Mouse (Mus musculus) megakaryocyte, embryonic 14.5 days (primary cell): ENCODE measurements around the gene Atp8b4. TPM values are rescaled to one million over a fixed set of nuclear protein-coding genes. Genes with fewer than 3 reads are reported as not detected.
"Not testable (repeated sequence)": the region's sequence is repeated elsewhere in the genome, so short reads cannot be mapped to it uniquely, and the experiment has no call there.

Experiments used
- H3K27me3 ChIP-seq: replicated peaks from 2 replicates; pipeline ENCODE3; 2012; ENCODE audit warnings: inconsistent platforms
- H3K36me3 ChIP-seq: replicated peaks from 2 replicates; pipeline ENCODE3; 2012; ENCODE audit warnings: low read length, inconsistent platforms, mixed read lengths
- H3K4me1 ChIP-seq: 2 replicates; pipeline ENCODE4 v1.6.1; 2012; ENCODE audit warnings: inconsistent platforms
- H3K4me3 ChIP-seq: replicated peaks from 2 replicates; pipeline ENCODE3; 2012; ENCODE audit warnings: moderate library complexity, mild to moderate bottlenecking, inconsistent platforms
- H3K9me3 ChIP-seq: 2 replicates; pipeline ENCODE4 v1.6.1; 2012; ENCODE audit warnings: inconsistent platforms
- FLI1 ChIP-seq: IDR thresholded peaks from 2 replicates; pipeline ENCODE4 v1.6.1; 2012; ENCODE audit warnings: low read length, inconsistent platforms, mixed read lengths
- GATA1 ChIP-seq: IDR thresholded peaks from 3 replicates; pipeline ENCODE4 v1.6.1; 2012; ENCODE audit warnings: mixed read lengths, low read length, inconsistent platforms, borderline replicate concordance
- polyA plus RNA-seq: library from polyadenylated mRNA; stranded (reverse); fragments of >175 nt; gene quantifications from 2 replicates; pipeline ENCODE4 v1.2.3, GENCODE M21; 2012; ENCODE audit warnings: low replicate concordance; ENCODE audit not compliant: insufficient read depth

Gene Atp8b4
- 0.38 TPM in 2 replicates for polyA plus RNA-seq

GRCm38 (mm10) chr2:126500521-126500920 lies at the start of gene Atp8b4:
Gene Atp8b4 (minus strand): TSS chr2:126500674.
- Histone ChIP-seq H3K4me1 (peaks cover 46% of the 10 kb centered on the region), H3K36me3 (no peaks in the 10 kb centered on the region), H3K27me3 (no peaks in the 10 kb centered on the region), H3K4me3 (peak within 1 kb of the TSS; percentile 75), H3K9me3 (0 out of 2 replicates have a peak, but pooled peaks cover 4% of the 10 kb centered on the region)
- TF ChIP-seq FLI1 = no peak
- TF ChIP-seq GATA1 = no peak

- Histone ChIP-seq H3K4me1 (peaks cover 47% of the 10 kb centered on the region), H3K4me3 (no peak overlapping the region), H3K27me3 (peaks cover 40% of the 10 kb centered on the region), H3K9me3 (peaks cover 8% of the 10 kb centered on the region; the same call in 1 of the 2 replicates), H3K36me3 (no peaks in the 10 kb centered on the region)
- TF ChIP-seq FLI1 (no peak), GATA1 (no peak)
Observed at GRCm38 (mm10) chr2:126549681-126550080, 49.2 kb upstream of the Atp8b4 start.

DNA sequence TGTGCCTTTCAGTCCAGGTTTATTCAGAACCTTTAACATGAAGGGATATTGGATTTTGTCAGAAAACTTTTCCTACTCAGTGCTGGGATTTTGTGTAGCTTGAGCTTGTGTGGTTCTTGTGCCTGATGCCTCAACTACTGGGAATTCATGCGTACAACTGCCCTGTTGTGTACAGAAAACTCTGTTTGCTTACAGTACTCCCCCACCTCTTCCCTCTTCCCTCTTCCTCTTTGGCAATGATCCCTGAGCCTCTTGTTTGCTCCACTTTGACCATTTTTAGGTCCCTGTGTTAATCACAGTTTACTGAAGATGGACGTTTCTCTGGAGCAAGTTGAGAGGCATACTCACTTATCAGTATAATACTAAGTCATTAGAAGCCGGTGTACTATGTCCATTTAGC lies 45.9 kb upstream of the Atp8b4 start:
- Histone ChIP-seq H3K36me3 (no peaks in the 10 kb centered on the region), H3K4me1 (peaks cover 53% of the 10 kb centered on the region), H3K4me3 (no peak overlapping the region), H3K9me3 (peaks cover 8% of the 10 kb centered on the region; the same call in 1 of the 2 replicates), H3K27me3 (peaks cover 9% of the 10 kb centered on the region)
- TF ChIP-seq GATA1 (no peak), FLI1 (no peak)

DNA sequence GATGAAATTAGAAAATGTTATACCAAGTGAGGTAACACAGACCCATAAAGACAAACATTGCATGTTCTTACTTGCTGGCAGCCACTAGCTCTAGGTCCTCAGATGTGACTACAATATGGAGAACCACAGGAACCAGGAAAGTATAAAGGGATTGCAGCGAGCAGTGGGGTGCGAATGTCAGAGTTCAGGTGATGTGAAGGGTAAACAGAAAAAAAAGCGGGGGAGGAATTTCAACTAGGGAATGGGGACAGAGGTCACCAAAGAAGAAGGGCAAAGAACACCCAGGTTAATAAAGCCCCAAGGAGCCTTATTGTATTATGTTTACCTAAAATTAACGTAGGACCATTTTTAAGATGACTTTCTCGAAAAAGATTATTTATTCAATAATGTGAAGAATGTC lies 44.8 kb upstream of the Atp8b4 start:
- Histone ChIP-seq H3K9me3 (no peaks in the 10 kb centered on the region), H3K27me3 (peaks cover 2% of the 10 kb centered on the region), H3K4me1 (peaks cover 63% of the 10 kb centered on the region), H3K4me3 (no peak overlapping the region), H3K36me3 (no peaks in the 10 kb centered on the region)
- TF ChIP-seq GATA1 (no peak), FLI1 (no peak)

DNA sequence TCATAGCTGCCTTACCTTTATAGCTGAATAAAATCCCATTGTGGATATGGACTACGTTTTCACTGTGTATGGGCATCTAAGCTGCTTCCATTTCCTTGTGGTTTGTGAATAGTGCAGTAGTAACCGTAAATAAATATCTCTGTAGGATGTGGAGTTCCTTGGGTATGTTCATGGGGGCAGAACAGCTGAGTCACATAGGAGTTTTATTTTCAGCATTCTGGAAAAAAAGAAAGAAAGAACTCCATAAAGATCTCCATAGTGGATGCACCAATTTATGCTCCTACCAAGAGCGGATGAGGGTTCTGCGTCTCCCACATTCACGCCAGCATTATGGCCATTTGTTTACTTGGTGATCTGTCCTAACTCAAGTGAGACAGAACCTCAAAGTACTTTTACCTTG lies 41.7 kb upstream of the Atp8b4 start:
- no peak for TF ChIP-seq GATA1
- H3K27me3 ChIP-seq = peaks cover 2% of the 10 kb centered on the region
- H3K36me3 ChIP-seq = no peaks in the 10 kb centered on the region
- H3K9me3 ChIP-seq = no peaks in the 10 kb centered on the region
- H3K4me1 ChIP-seq = peaks cover 51% of the 10 kb centered on the region
- no peak overlapping the region for H3K4me3 ChIP-seq

GRCm38 (mm10) chr2:126540390-126540925 lies 40.0 kb upstream of the Atp8b4 start:
- peaks cover 45% of the 10 kb centered on the region for H3K4me1 ChIP-seq
- no peak overlapping the region for H3K4me3 ChIP-seq
- H3K36me3 ChIP-seq = no peaks in the 10 kb centered on the region
- peaks cover 2% of the 10 kb centered on the region for H3K27me3 ChIP-seq
- no peaks in the 10 kb centered on the region for H3K9me3 ChIP-seq
- TF ChIP-seq FLI1 (no peak), GATA1 (no peak)

DNA sequence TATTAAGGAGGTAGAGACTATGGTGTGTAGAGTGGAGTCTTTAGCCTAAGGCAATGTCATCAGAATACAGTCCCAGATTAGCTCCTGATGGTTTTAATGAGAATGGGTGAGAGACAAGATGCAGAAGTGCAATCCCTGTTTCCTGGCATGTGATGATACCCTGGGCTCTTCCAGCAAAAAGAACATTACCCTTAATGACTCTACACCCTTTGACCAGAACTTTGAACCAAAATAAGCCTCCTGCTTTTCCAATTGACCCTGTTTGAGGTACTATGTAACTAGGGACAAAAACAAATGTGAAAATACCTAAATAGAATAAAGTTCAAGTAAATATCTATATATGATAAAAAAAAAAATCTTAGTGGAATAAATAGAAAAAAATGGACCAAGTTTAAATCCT lies 37.2 kb upstream of the Atp8b4 start:
- Histone ChIP-seq H3K9me3 (0 out of 2 replicates have a peak, but pooled peaks cover 4% of the 10 kb centered on the region), H3K4me1 (peaks cover 26% of the 10 kb centered on the region), H3K27me3 (peaks cover 2% of the 10 kb centered on the region), H3K36me3 (no peaks in the 10 kb centered on the region), H3K4me3 (no peak overlapping the region)
- TF ChIP-seq FLI1 = no peak
- TF ChIP-seq GATA1 = no peak

DNA sequence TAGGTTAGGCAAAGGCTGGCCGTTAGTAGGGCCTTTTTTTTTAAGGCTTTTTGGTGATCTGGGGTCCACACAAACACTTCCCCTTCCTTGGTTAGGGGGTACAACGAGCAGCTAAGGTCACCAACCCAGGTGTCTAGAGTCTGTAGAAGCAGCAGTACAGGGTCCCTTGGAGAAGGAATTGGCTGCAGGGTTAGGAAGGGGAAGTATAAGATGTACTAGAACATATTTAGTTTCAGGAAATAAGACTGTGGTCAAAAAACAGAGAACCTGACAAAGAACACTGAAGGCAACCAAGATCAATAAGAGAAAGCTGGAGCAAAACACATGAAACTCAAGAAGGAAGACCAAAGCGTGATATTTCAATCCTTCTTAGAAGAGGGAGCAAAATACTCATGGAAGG lies 30.1 kb upstream of the Atp8b4 start:
- no peak overlapping the region for H3K4me3 ChIP-seq
- peaks cover 2% of the 10 kb centered on the region for H3K27me3 ChIP-seq
- H3K9me3 ChIP-seq = peaks cover 9% of the 10 kb centered on the region; the same call in 1 of the 2 replicates
- TF ChIP-seq FLI1 (no peak), GATA1 (no peak)
- peaks cover 2% of the 10 kb centered on the region for H3K4me1 ChIP-seq
- H3K36me3 ChIP-seq = no peaks in the 10 kb centered on the region

GRCm38 (mm10) chr2:126527461-126527860 lies 27.0 kb upstream of the Atp8b4 start:
- Histone ChIP-seq H3K27me3 (peaks cover 2% of the 10 kb centered on the region), H3K4me3 (no peak overlapping the region), H3K36me3 (no peaks in the 10 kb centered on the region), H3K4me1 (peaks cover 9% of the 10 kb centered on the region), H3K9me3 (peaks cover 5% of the 10 kb centered on the region; the same call in 1 of the 2 replicates)
- TF ChIP-seq GATA1 (no peak), FLI1 (no peak)

DNA sequence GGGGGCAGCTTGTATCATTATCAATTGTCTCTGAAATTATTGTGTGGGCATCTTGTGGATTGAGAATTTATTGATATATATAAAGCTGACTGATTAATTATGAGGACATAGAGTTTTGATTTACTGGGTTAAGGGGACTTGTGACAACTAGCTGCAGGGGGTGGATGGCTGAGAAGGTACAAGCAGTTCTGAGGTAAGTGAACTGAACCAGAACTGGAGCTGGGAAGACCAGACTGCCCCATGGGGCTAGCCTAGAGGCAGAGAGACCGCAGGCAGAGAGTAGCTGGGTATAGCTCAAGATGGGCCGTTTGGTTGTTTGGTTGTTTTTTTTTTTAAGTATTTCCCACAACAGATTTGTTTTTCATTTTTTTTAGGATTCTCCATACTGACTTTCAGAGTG lies 23.8 kb upstream of the Atp8b4 start:
- H3K27me3 ChIP-seq = no peaks in the 10 kb centered on the region
- peaks cover 25% of the 10 kb centered on the region for H3K4me1 ChIP-seq
- H3K9me3 ChIP-seq = peaks cover 5% of the 10 kb centered on the region; the same call in 1 of the 2 replicates
- no peak overlapping the region for H3K4me3 ChIP-seq
- no peaks in the 10 kb centered on the region for H3K36me3 ChIP-seq
- TF ChIP-seq GATA1 = no peak
- no peak for TF ChIP-seq FLI1

- H3K9me3 ChIP-seq, H3K4me3 ChIP-seq, H3K36me3 ChIP-seq: not testable (repeated sequence)
Observed at GRCm38 (mm10) chr2:126523101-126523745, 22.7 kb upstream of the Atp8b4 start.

More at GRCm38 (mm10) chr2:126523101-126523745, 22.7 kb upstream of the Atp8b4 start:
- H3K4me1 ChIP-seq = peaks cover 28% of the 10 kb centered on the region
- H3K27me3 ChIP-seq = not testable (repeated sequence)
